Mouse (Mus musculus): ENCODE data around the gene Rab2b. TPM values are rescaled to one million over a fixed set of nuclear protein-coding genes. Genes with fewer than 3 reads are reported as not detected.

The Rab2b gene
- polyA plus RNA-seq, 1 experiment from 2014 or later: 7.8 TPM

DNA sequence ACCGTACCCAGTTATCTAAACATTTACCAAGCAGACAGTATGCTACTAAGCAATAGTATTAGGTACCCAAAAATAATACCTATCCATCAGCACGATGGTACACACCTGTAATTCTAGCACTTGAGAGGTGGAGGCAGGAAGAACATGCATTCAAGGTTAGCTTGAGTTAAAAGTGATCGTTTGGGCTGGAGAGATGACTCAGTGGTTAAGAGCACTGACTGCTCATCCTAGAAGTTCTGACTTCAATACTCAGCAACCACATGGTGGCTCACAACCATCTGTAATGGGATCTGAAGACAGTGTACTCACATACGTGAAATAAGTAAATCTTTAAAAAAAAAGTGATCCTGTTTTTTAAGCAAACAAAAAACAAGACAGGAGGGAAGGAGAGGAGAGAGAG, 33.2 kb downstream of the Rab2b start:
- H3K9me3 ChIP-seq (ENCODE audit: control insufficient read depth): no peaks in the 10 kb centered on the region
- H3K27me3 ChIP-seq (replicated peaks; ENCODE audit: control insufficient read depth, insufficient read depth, low read length): no peaks in the 10 kb centered on the region
- 0 out of 2 replicates have a peak, but pooled peaks cover 3% of the 10 kb centered on the region for H3K4me1 ChIP-seq (replicated peaks; ENCODE audit: control insufficient read depth, insufficient read depth, low read length)
- peaks cover 4% of the 10 kb centered on the region; the same call in 1 of the 2 replicates for H3K36me3 ChIP-seq (ENCODE audit: control insufficient read depth, insufficient read depth)
- ATAC-seq: no peak
- no peak overlapping the region for H3K9ac ChIP-seq (ENCODE audit: low read depth, low read length)
- no peak overlapping the region for H3K4me2 ChIP-seq (replicated peaks; ENCODE audit: low read depth)
- H3K4me3 ChIP-seq (ENCODE audit: low read depth, low read length): no peak overlapping the region
- 70% methylated on average over 4 of the region's 4 CpGs for WGBS
- no peak overlapping the region for H3K27ac ChIP-seq (ENCODE audit: low read depth, low read length)
- no peak for TF ChIP-seq CTCF (IDR thresholded peaks at IDR 0.05; ENCODE audit: low read depth)

GRCm38 (mm10) chr14:52244690-52245042, 34.7 kb downstream of the Rab2b start:
- peak overlapping the region; percentile 56 for H3K9ac ChIP-seq (ENCODE audit: low read depth, low read length)
- H3K4me2 ChIP-seq (replicated peaks; ENCODE audit: low read depth): peak overlapping the region; percentile 75
- H3K4me1 ChIP-seq (replicated peaks; ENCODE audit: control insufficient read depth, insufficient read depth, low read length): 0 out of 2 replicates have a peak, but pooled peaks cover 3% of the 10 kb centered on the region
- peak overlapping the region; percentile 64 for H3K4me3 ChIP-seq (ENCODE audit: low read depth, low read length)
- H3K9me3 ChIP-seq (ENCODE audit: control insufficient read depth): no peaks in the 10 kb centered on the region
- TF ChIP-seq CTCF (IDR thresholded peaks at IDR 0.05; ENCODE audit: low read depth): no peak
- peak; percentile 64 for ATAC-seq
- WGBS: 5% methylated on average over 7 of the region's 7 CpGs
- H3K27me3 ChIP-seq (replicated peaks; ENCODE audit: control insufficient read depth, insufficient read depth, low read length): no peaks in the 10 kb centered on the region
- peak overlapping the region; percentile 89 for H3K27ac ChIP-seq (ENCODE audit: low read depth, low read length)
- peaks cover 4% of the 10 kb centered on the region; the same call in 1 of the 2 replicates for H3K36me3 ChIP-seq (ENCODE audit: control insufficient read depth, insufficient read depth)

DNA sequence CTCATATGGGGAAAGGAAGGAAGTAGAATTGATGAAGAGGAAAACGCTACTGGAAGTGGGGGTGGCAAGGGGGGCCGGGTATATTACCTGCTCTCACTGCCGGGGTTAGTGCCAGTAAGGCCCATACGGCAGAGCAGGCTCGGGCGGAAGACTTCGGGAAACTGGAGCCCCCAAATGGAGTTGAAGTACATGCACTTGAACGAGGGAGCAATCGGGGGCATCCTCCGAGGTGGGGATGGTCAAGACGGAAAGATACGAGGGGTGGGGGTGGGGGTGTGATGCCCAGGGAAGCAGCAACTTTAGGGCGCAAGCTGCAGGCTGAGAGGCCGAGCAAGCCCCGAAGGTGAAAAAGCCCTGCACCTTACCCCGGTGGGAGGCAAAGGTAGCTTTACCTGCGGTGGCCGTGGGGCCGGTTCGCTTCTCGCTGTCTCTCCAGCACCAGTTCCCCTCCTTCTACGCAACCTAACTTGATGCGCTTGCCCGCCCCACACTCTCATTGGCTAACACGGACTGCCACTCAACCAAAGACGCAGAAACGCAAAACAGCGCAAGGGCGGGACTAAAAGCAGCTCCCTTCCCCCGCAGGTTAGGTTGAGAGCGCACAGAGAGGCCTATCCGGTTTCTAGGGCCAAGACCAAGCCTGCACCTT, 35.2 kb downstream of the Rab2b start:
- under 1% methylated on average over 32 of the region's 32 CpGs for WGBS
- H3K9me3 ChIP-seq (ENCODE audit: control insufficient read depth): no peaks in the 10 kb centered on the region
- H3K27me3 ChIP-seq (replicated peaks; ENCODE audit: control insufficient read depth, insufficient read depth, low read length): no peaks in the 10 kb centered on the region
- TF ChIP-seq CTCF (IDR thresholded peaks at IDR 0.05; ENCODE audit: low read depth): no peak
- peaks cover 4% of the 10 kb centered on the region; the same call in 1 of the 2 replicates for H3K36me3 ChIP-seq (ENCODE audit: control insufficient read depth, insufficient read depth)
- peak; percentile 99 for ATAC-seq
- 0 out of 2 replicates have a peak, but pooled peaks cover 3% of the 10 kb centered on the region for H3K4me1 ChIP-seq (replicated peaks; ENCODE audit: control insufficient read depth, insufficient read depth, low read length)
- peak overlapping the region; percentile 89 for H3K27ac ChIP-seq (ENCODE audit: low read depth, low read length)
- peak overlapping the region; percentile 75 for H3K4me2 ChIP-seq (replicated peaks; ENCODE audit: low read depth)
- H3K4me3 ChIP-seq (ENCODE audit: low read depth, low read length): peak overlapping the region; percentile 64
- peak overlapping the region; percentile 56 for H3K9ac ChIP-seq (ENCODE audit: low read depth, low read length)

- WGBS: 58% methylated on average over 1 of the region's 1 CpGs
- no peak for TF ChIP-seq CTCF (IDR thresholded peaks at IDR 0.05; ENCODE audit: low read depth)
- Histone ChIP-seq H3K27me3 (replicated peaks; ENCODE audit: control insufficient read depth, insufficient read depth, low read length) (no peaks in the 10 kb centered on the region), H3K36me3 (ENCODE audit: control insufficient read depth, insufficient read depth) (peaks cover 54% of the 10 kb centered on the region), H3K4me2 (replicated peaks; ENCODE audit: low read depth) (no peak overlapping the region), H3K9ac (ENCODE audit: low read depth, low read length) (no peak overlapping the region), H3K4me1 (replicated peaks; ENCODE audit: control insufficient read depth, insufficient read depth, low read length) (no peaks in the 10 kb centered on the region), H3K9me3 (ENCODE audit: control insufficient read depth) (no peaks in the 10 kb centered on the region), H3K27ac (ENCODE audit: low read depth, low read length) (no peak overlapping the region), H3K4me3 (ENCODE audit: low read depth, low read length) (no peak overlapping the region)
- ATAC-seq: no peak
Observed at GRCm38 (mm10) chr14:52236216-52236615, 43.1 kb downstream of the Rab2b start.

- no peak overlapping the region for H3K4me3 ChIP-seq (ENCODE audit: low read depth, low read length)
- WGBS: 94% methylated on average over 7 of the region's 7 CpGs
- H3K4me2 ChIP-seq (replicated peaks; ENCODE audit: low read depth): no peak overlapping the region
- no peaks in the 10 kb centered on the region for H3K27me3 ChIP-seq (replicated peaks; ENCODE audit: control insufficient read depth, insufficient read depth, low read length)
- no peak for TF ChIP-seq CTCF (IDR thresholded peaks at IDR 0.05; ENCODE audit: low read depth)
- H3K36me3 ChIP-seq (ENCODE audit: control insufficient read depth, insufficient read depth): peaks cover 60% of the 10 kb centered on the region
- no peak overlapping the region for H3K27ac ChIP-seq (ENCODE audit: low read depth, low read length)
- no peaks in the 10 kb centered on the region for H3K9me3 ChIP-seq (ENCODE audit: control insufficient read depth)
- H3K4me1 ChIP-seq (replicated peaks; ENCODE audit: control insufficient read depth, insufficient read depth, low read length): no peaks in the 10 kb centered on the region
- no peak overlapping the region for H3K9ac ChIP-seq (ENCODE audit: low read depth, low read length)
- no peak for ATAC-seq
Observed at GRCm38 (mm10) chr14:52235165-52235564, 44.2 kb downstream of the Rab2b start.

DNA sequence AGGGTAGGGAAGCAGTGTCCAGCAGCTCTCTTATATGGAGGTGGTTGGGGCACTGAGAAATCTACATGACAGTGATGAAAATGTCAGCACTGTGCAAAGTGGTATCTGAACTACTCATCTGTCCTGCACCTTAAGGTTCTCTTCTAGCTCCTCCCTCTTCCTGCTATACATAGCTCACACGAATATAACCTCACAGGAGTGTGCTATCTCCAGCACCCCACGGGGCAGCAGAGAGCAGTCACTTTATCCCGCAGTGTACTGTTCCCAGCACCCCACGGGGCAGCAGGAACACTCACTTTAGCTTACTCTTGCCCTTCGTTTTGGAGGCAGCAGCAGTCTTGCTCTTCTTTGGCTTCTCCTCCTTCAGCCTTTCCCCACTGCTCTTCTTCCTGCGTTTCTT, 47.1 kb downstream of the Rab2b start:
- H3K9me3 ChIP-seq (ENCODE audit: control insufficient read depth): no peaks in the 10 kb centered on the region
- H3K4me2 ChIP-seq (replicated peaks; ENCODE audit: low read depth): no peak overlapping the region
- ATAC-seq: no peak
- peaks cover 74% of the 10 kb centered on the region for H3K36me3 ChIP-seq (ENCODE audit: control insufficient read depth, insufficient read depth)
- WGBS: 88% methylated on average over 6 of the region's 6 CpGs
- H3K4me3 ChIP-seq (ENCODE audit: low read depth, low read length): no peak overlapping the region
- no peak overlapping the region for H3K9ac ChIP-seq (ENCODE audit: low read depth, low read length)
- no peaks in the 10 kb centered on the region for H3K4me1 ChIP-seq (replicated peaks; ENCODE audit: control insufficient read depth, insufficient read depth, low read length)
- H3K27me3 ChIP-seq (replicated peaks; ENCODE audit: control insufficient read depth, insufficient read depth, low read length): no peaks in the 10 kb centered on the region
- no peak for TF ChIP-seq CTCF (IDR thresholded peaks at IDR 0.05; ENCODE audit: low read depth)
- H3K27ac ChIP-seq (ENCODE audit: low read depth, low read length): no peak overlapping the region

Measured in intestine, postnatal 0 days (tissue).